Mouse (Mus musculus): ENCODE measurements at regions not wholly inside any gene's neighbourhood (a gene's known extent, or its start where the extent isn't known, plus 50 kb on each side); places are given as distances from the start of the nearest gene placed in this dataset.

DNA sequence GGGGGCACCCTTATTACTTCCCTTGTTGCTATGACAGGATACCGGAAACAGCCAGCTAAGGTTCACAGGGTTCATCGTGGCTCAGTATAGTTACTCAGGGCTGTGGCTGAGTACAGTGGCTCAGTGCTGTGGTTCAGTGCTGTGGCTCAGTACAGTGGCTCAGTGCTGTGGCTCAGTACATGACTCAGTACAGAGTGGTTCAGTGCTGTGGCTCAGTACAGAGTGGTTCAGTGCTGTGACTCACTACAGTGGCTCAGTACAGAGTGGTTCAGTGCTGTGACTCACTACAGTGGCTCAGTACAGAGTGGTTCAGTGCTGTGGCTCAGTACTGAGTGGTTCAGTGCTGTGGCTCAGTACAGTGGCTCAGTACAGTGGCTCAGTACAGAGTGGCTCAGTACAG is 78.6 kb upstream of the Zfp423 start:
- TF ChIP-seq CTCF (IDR thresholded peaks at IDR 0.05; ENCODE audit: low read depth) (no peak), EP300 (optimal IDR thresholded peaks at IDR 0.05) (no peak)

All from stomach, postnatal 0 days (tissue).